Mouse (Mus musculus): ENCODE measurements around the gene Gm16867. TPM values are rescaled to one million over a fixed set of nuclear protein-coding genes. Genes with fewer than 3 reads are reported as not detected.
"Not testable (repeated sequence)": the region's sequence is repeated elsewhere in the genome, so short reads cannot be mapped to it uniquely, and the experiment has no call there.

Gene Gm16867
- polyA plus RNA-seq, 1 experiment: not detected

- not testable (repeated sequence) for H3K36me3 ChIP-seq (ENCODE audit: control insufficient read depth, insufficient read depth); H3K27me3 ChIP-seq (ENCODE audit: control insufficient read depth, insufficient read depth, insufficient read length); H3K4me3 ChIP-seq; H3ac ChIP-seq (ENCODE audit: control insufficient read depth, insufficient read length); H3K79me2 ChIP-seq (ENCODE audit: control insufficient read depth, insufficient read depth); H3K4me2 ChIP-seq (ENCODE audit: low read depth)
Measured at GRCm38 (mm10) chr14:69496259-69496658, 6.9 kb downstream of the Gm16867 start.

- H3K36me3 ChIP-seq (ENCODE audit: control insufficient read depth, insufficient read depth); H3K4me2 ChIP-seq (ENCODE audit: low read depth); H3ac ChIP-seq (ENCODE audit: control insufficient read depth, insufficient read length); H3K27me3 ChIP-seq (ENCODE audit: control insufficient read depth, insufficient read depth, insufficient read length); H3K4me3 ChIP-seq; H3K79me2 ChIP-seq (ENCODE audit: control insufficient read depth, insufficient read depth): not testable (repeated sequence)
Measured at GRCm38 (mm10) chr14:69494946-69495345, 8.2 kb downstream of the Gm16867 start.

- not testable (repeated sequence) for H3K36me3 ChIP-seq (ENCODE audit: control insufficient read depth, insufficient read depth); H3K79me2 ChIP-seq (ENCODE audit: control insufficient read depth, insufficient read depth); H3K4me3 ChIP-seq; H3K27me3 ChIP-seq (ENCODE audit: control insufficient read depth, insufficient read depth, insufficient read length); H3ac ChIP-seq (ENCODE audit: control insufficient read depth, insufficient read length); H3K4me2 ChIP-seq (ENCODE audit: low read depth)
Measured at GRCm38 (mm10) chr14:69494522-69494921, 8.6 kb downstream of the Gm16867 start.

GRCm38 (mm10) chr14:69488001-69488400 is 15.2 kb downstream of the Gm16867 start:
- not testable (repeated sequence) for H3K4me3 ChIP-seq

GRCm38 (mm10) chr14:69485466-69486135 is 17.6 kb downstream of the Gm16867 start:
- H3K27me3 ChIP-seq (ENCODE audit: control insufficient read depth, insufficient read depth, insufficient read length); H3K36me3 ChIP-seq (ENCODE audit: control insufficient read depth, insufficient read depth); H3K79me2 ChIP-seq (ENCODE audit: control insufficient read depth, insufficient read depth); H3K4me3 ChIP-seq; H3K4me2 ChIP-seq (ENCODE audit: low read depth); H3ac ChIP-seq (ENCODE audit: control insufficient read depth, insufficient read length): not testable (repeated sequence)

More at GRCm38 (mm10) chr14:69488001-69488400, 15.2 kb downstream of the Gm16867 start:
- H3K79me2 ChIP-seq (ENCODE audit: control insufficient read depth, insufficient read depth); H3ac ChIP-seq (ENCODE audit: control insufficient read depth, insufficient read length); H3K36me3 ChIP-seq (ENCODE audit: control insufficient read depth, insufficient read depth); H3K4me2 ChIP-seq (ENCODE audit: low read depth); H3K27me3 ChIP-seq (ENCODE audit: control insufficient read depth, insufficient read depth, insufficient read length): not testable (repeated sequence)

- not testable (repeated sequence) for H3K4me3 ChIP-seq; H3ac ChIP-seq (ENCODE audit: control insufficient read depth, insufficient read length); H3K36me3 ChIP-seq (ENCODE audit: control insufficient read depth, insufficient read depth); H3K4me2 ChIP-seq (ENCODE audit: low read depth); H3K79me2 ChIP-seq (ENCODE audit: control insufficient read depth, insufficient read depth); H3K27me3 ChIP-seq (ENCODE audit: control insufficient read depth, insufficient read depth, insufficient read length)
Measured at GRCm38 (mm10) chr14:69473941-69474646, 29.1 kb downstream of the Gm16867 start.

GRCm38 (mm10) chr14:69473322-69473721 is 29.8 kb downstream of the Gm16867 start:
- not testable (repeated sequence) for H3ac ChIP-seq (ENCODE audit: control insufficient read depth, insufficient read length); H3K4me2 ChIP-seq (ENCODE audit: low read depth); H3K4me3 ChIP-seq; H3K36me3 ChIP-seq (ENCODE audit: control insufficient read depth, insufficient read depth); H3K27me3 ChIP-seq (ENCODE audit: control insufficient read depth, insufficient read depth, insufficient read length); H3K79me2 ChIP-seq (ENCODE audit: control insufficient read depth, insufficient read depth)

GRCm38 (mm10) chr14:69470122-69470708 is 32.9 kb downstream of the Gm16867 start:
- not testable (repeated sequence) for H3K4me2 ChIP-seq (ENCODE audit: low read depth); H3K36me3 ChIP-seq (ENCODE audit: control insufficient read depth, insufficient read depth); H3K27me3 ChIP-seq (ENCODE audit: control insufficient read depth, insufficient read depth, insufficient read length); H3K79me2 ChIP-seq (ENCODE audit: control insufficient read depth, insufficient read depth); H3K4me3 ChIP-seq; H3ac ChIP-seq (ENCODE audit: control insufficient read depth, insufficient read length)

- H3K36me3 ChIP-seq (ENCODE audit: control insufficient read depth, insufficient read depth); H3K4me3 ChIP-seq; H3K27me3 ChIP-seq (ENCODE audit: control insufficient read depth, insufficient read depth, insufficient read length); H3ac ChIP-seq (ENCODE audit: control insufficient read depth, insufficient read length); H3K4me2 ChIP-seq (ENCODE audit: low read depth); H3K79me2 ChIP-seq (ENCODE audit: control insufficient read depth, insufficient read depth): not testable (repeated sequence)
Measured at GRCm38 (mm10) chr14:69467612-69468366, 35.4 kb downstream of the Gm16867 start.

GRCm38 (mm10) chr14:69464465-69464864 is 38.7 kb downstream of the Gm16867 start:
- H3K4me3 ChIP-seq; H3K27me3 ChIP-seq (ENCODE audit: control insufficient read depth, insufficient read depth, insufficient read length); H3K4me2 ChIP-seq (ENCODE audit: low read depth); H3K36me3 ChIP-seq (ENCODE audit: control insufficient read depth, insufficient read depth); H3ac ChIP-seq (ENCODE audit: control insufficient read depth, insufficient read length); H3K79me2 ChIP-seq (ENCODE audit: control insufficient read depth, insufficient read depth): not testable (repeated sequence)

GRCm38 (mm10) chr14:69457691-69458090 is 45.5 kb downstream of the Gm16867 start:
- not testable (repeated sequence) for H3K27me3 ChIP-seq (ENCODE audit: control insufficient read depth, insufficient read depth, insufficient read length); H3K4me3 ChIP-seq; H3K79me2 ChIP-seq (ENCODE audit: control insufficient read depth, insufficient read depth); H3K36me3 ChIP-seq (ENCODE audit: control insufficient read depth, insufficient read depth); H3K4me2 ChIP-seq (ENCODE audit: low read depth); H3ac ChIP-seq (ENCODE audit: control insufficient read depth, insufficient read length)

- not testable (repeated sequence) for H3ac ChIP-seq (ENCODE audit: control insufficient read depth, insufficient read length); H3K36me3 ChIP-seq (ENCODE audit: control insufficient read depth, insufficient read depth); H3K4me2 ChIP-seq (ENCODE audit: low read depth); H3K27me3 ChIP-seq (ENCODE audit: control insufficient read depth, insufficient read depth, insufficient read length); H3K4me3 ChIP-seq; H3K79me2 ChIP-seq (ENCODE audit: control insufficient read depth, insufficient read depth)
Measured at GRCm38 (mm10) chr14:69454640-69455039, 48.5 kb downstream of the Gm16867 start.
